Mouse (Mus musculus) heart, postnatal 10 days (tissue): ENCODE measurements around the gene Grin3b. TPM values are rescaled to one million over a fixed set of nuclear protein-coding genes. Genes with fewer than 3 reads are reported as not detected.

ENCODE experiments used
- DNase-seq, 2 experiments: peaks; one replicate each; pipeline ENCODE4 v3.0.0; 2021
- intact Hi-C: fragments of 180-260 bp; cut with DNase I; formaldehyde crosslinking; loops from one replicate; pipeline ENCODE4 v1.15.1; 2025
- total RNA-seq, 2 experiments: library from RNA; stranded (reverse); gene quantifications; 2 replicates each; pipeline ENCODE4 v1.2.3; 2021

Gene Grin3b
- not detected for total RNA-seq

GRCm38 (mm10) chr10:79970415-79971182, at the start of gene Grin3b:
TSS of gene Grin3b (plus strand) at chr10:79970715.
- intact Hi-C loops = no loop called here
- no peak for DNase-seq

- DNase-seq = no peak
- intact Hi-C loops = no loop called here
Measured at GRCm38 (mm10) chr10:79920958-79921535, 49.5 kb upstream of the Grin3b start, which contains the start of gene R3hdm4. TSS of gene R3hdm4 (minus strand) at chr10:79921208.

GRCm38 (mm10) chr10:79921572-79921971, 48.9 kb upstream of the Grin3b start:
- intact Hi-C loops = no loop called here
- no peak for DNase-seq

GRCm38 (mm10) chr10:79924998-79925784, 45.3 kb upstream of the Grin3b start:
- DNase-seq = peak; percentile 94 to 97
- intact Hi-C loops = loop anchor here (1.0 kb wide), 3 partner anchors 33 to 90 kb away; no protein-coding TSS in a partner anchor

- DNase-seq = peak in 1 of 2 experiments; percentile 27
- intact Hi-C loops = loop anchor here (1.0 kb wide), 3 partner anchors 32 to 91 kb away; no protein-coding TSS in a partner anchor
Measured at GRCm38 (mm10) chr10:79925785-79926490, 44.6 kb upstream of the Grin3b start.

- intact Hi-C loops = no loop called here
- DNase-seq = peak; percentile 92
Measured at GRCm38 (mm10) chr10:79926491-79927323, 43.8 kb upstream of the Grin3b start, which contains the start of gene Arid3a. TSS of gene Arid3a (plus strand) at chr10:79927043.

GRCm38 (mm10) chr10:79927324-79928029, 43.0 kb upstream of the Grin3b start:
- intact Hi-C loops = no loop called here
- DNase-seq = peak; percentile 58 to 70

- peak in 1 of 2 experiments; percentile 24 for DNase-seq
- intact Hi-C loops = no loop called here
Measured at GRCm38 (mm10) chr10:79928030-79928694, 42.4 kb upstream of the Grin3b start.

GRCm38 (mm10) chr10:79928907-79929701, 41.4 kb upstream of the Grin3b start:
- intact Hi-C loops = no loop called here
- no peak for DNase-seq

- intact Hi-C loops = no loop called here
Measured at GRCm38 (mm10) chr10:79929967-79930825, 40.3 kb upstream of the Grin3b start.

GRCm38 (mm10) chr10:79930826-79931186, 39.7 kb upstream of the Grin3b start:
- no peak for DNase-seq
- intact Hi-C loops = no loop called here

More at GRCm38 (mm10) chr10:79929967-79930825, 40.3 kb upstream of the Grin3b start:
- no peak for DNase-seq

- DNase-seq = no peak
- intact Hi-C loops = no loop called here
Measured at GRCm38 (mm10) chr10:79931797-79932196, 38.7 kb upstream of the Grin3b start.

- peak; percentile 81 to 86 for DNase-seq
- intact Hi-C loops = no loop called here
Measured at GRCm38 (mm10) chr10:79932736-79933135, 37.8 kb upstream of the Grin3b start.

- intact Hi-C loops = no loop called here
- DNase-seq = no peak
Measured at GRCm38 (mm10) chr10:79933145-79933679, 37.3 kb upstream of the Grin3b start.

- intact Hi-C loops = no loop called here
- no peak for DNase-seq
Measured at GRCm38 (mm10) chr10:79933861-79934260, 36.7 kb upstream of the Grin3b start.

GRCm38 (mm10) chr10:79934272-79934721, 36.2 kb upstream of the Grin3b start:
- intact Hi-C loops = no loop called here
- DNase-seq = peak; percentile 92 to 93
